Mouse (Mus musculus): ENCODE data around the gene Ybey. TPM values are rescaled to one million over a fixed set of nuclear protein-coding genes. Genes with fewer than 3 reads are reported as not detected.

The Ybey gene
- polyA plus RNA-seq, 1 experiment from 2014 or later: 5.9 TPM

DNA sequence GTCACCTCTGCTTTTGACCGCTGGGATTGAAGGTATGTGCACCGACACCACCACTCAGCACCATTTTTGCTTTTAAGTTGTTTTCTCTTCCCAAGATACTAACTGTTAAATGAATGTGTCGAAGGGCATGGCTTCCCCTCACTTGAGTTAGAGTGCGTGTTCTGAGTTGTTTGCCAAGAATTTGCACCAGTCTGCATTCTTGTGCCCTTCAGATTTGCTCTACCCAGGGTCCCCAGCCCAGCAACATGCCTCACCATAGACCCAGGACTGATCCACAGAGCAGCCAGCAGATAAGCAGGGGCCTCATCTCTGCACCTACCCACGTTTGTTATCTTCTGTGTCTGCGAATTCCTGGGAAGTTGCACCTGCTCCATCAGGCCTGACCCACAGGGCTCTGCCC, 12.6 kb upstream of the Ybey start:
- no peaks in the 10 kb centered on the region for H3K9me3 ChIP-seq (replicated peaks)
- no peaks in the 10 kb centered on the region for H3K4me1 ChIP-seq
- no peaks in the 10 kb centered on the region for H3K27me3 ChIP-seq
- peaks cover 96% of the 10 kb centered on the region for H3K36me3 ChIP-seq
- WGBS: 91% methylated on average over 6 of the region's 6 CpGs
- H3K27ac ChIP-seq (replicated peaks): no peak overlapping the region
- no peak overlapping the region for H3K4me2 ChIP-seq (replicated peaks)
- H3K4me3 ChIP-seq (replicated peaks): no peak overlapping the region
- H3K9ac ChIP-seq: no peak overlapping the region
- no peak for ATAC-seq (ENCODE audit: insufficient number of reproducible peaks, low FRiP score, low TSS enrichment, low read depth)

DNA sequence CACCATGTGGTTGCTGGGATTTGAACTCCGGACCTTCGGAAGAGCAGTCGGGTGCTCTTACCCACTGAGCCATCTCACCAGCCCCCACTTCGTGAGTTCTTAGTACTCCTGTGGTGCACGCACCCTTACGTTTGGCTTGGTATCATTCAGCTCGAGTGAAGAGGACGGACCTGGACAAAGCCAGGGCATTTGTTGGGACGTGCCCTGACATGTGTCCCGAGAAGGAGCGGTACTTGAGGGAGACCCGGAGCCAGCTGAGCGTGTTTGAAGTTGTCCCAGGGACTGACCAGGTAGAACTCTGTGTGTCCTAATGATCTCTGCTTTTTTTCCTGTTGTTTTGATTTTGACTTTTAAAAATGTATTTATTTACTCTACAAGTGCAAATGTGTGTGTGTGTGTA, 11.9 kb upstream of the Ybey start:
- Histone ChIP-seq H3K4me2 (replicated peaks) (no peak overlapping the region), H3K9me3 (replicated peaks) (no peaks in the 10 kb centered on the region), H3K4me3 (replicated peaks) (no peak overlapping the region), H3K36me3 (peaks cover 96% of the 10 kb centered on the region), H3K27me3 (no peaks in the 10 kb centered on the region), H3K4me1 (no peaks in the 10 kb centered on the region), H3K9ac (no peak overlapping the region), H3K27ac (replicated peaks) (no peak overlapping the region)
- 84% methylated on average over 13 of the region's 13 CpGs for WGBS
- ATAC-seq (ENCODE audit: insufficient number of reproducible peaks, low FRiP score, low TSS enrichment, low read depth): no peak

DNA sequence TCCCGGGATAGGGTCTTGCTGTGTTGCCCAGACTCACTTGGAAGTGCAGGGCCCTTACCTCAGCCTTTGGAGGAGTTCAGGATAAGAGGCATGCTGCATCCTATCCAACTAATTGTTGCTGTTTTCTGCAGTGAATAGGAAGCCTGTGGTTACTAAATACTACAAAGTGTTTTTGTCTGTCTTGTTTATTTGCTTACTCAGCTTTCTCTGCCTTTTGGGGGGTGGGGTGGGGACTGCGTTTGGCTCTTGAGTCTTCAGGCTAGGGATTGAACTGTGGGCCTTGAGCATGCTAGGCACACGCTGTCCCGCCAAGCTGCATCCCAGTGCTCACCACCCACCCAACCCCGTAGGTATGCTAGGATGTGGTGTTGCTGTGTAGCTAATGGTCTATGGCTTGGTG, 4.8 kb upstream of the Ybey start:
- Histone ChIP-seq H3K36me3 (peaks cover 70% of the 10 kb centered on the region), H3K27me3 (no peaks in the 10 kb centered on the region), H3K9me3 (replicated peaks) (no peaks in the 10 kb centered on the region), H3K9ac (no peak overlapping the region), H3K4me3 (replicated peaks) (no peak overlapping the region), H3K4me2 (replicated peaks) (no peak overlapping the region), H3K27ac (replicated peaks) (no peak overlapping the region), H3K4me1 (0 out of 2 replicates have a peak, but pooled peaks cover 9% of the 10 kb centered on the region)
- 93% methylated on average over 5 of the region's 5 CpGs for WGBS
- ATAC-seq (ENCODE audit: insufficient number of reproducible peaks, low FRiP score, low TSS enrichment, low read depth): no peak

DNA sequence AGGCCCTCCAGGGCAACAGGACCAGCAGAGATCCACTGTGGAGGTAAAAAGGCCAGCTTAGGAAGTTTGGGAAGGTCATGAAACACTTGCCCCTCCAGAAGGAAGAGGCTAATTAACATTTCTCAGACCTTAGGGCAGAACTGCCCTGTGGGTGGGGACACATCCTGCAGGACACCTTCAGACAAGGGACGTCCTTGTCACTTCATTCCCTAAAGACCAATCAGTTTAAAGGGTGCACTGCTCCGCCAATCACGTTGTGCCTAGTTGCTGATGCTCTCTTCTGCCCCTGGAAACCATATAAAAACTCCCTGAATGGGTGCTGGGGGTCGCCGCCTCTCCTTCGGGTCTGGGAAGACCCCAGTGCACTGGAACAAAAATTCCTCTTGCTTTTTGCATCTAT, 6.2 kb downstream of the Ybey start:
- H3K4me3 ChIP-seq (replicated peaks): no peak overlapping the region
- no peaks in the 10 kb centered on the region for H3K27me3 ChIP-seq
- 81% methylated on average over 6 of the region's 6 CpGs for WGBS
- H3K4me1 ChIP-seq: 0 out of 2 replicates have a peak, but pooled peaks cover 3% of the 10 kb centered on the region
- 0 out of 2 replicates have a peak, but pooled peaks cover 5% of the 10 kb centered on the region for H3K36me3 ChIP-seq
- H3K9me3 ChIP-seq (replicated peaks): no peaks in the 10 kb centered on the region
- H3K4me2 ChIP-seq (replicated peaks): no peak overlapping the region
- H3K27ac ChIP-seq (replicated peaks): no peak overlapping the region
- no peak for ATAC-seq (ENCODE audit: insufficient number of reproducible peaks, low FRiP score, low TSS enrichment, low read depth)
- H3K9ac ChIP-seq: no peak overlapping the region

DNA sequence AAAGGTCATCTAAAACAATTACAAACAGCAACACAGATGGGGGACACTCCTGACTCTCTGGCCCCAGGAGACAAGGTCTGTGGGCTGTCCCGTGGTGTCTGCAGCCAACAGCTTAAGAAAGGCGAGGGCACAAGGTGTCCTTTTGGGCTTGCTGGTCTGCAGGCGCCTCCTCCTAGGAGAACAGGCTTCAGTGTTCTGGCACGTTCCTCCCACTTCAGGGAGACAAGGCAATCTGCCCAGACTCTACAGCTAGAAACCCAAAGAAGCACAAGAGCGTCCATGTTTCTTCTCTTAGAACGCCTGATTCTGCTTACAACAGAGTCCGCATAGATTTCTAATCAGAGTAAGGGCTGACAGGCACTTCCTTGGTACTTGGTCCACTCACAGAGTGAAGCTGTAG, 6.6 kb downstream of the Ybey start:
- Histone ChIP-seq H3K27ac (replicated peaks) (no peak overlapping the region), H3K4me2 (replicated peaks) (no peak overlapping the region), H3K27me3 (no peaks in the 10 kb centered on the region), H3K9me3 (replicated peaks) (no peaks in the 10 kb centered on the region), H3K36me3 (0 out of 2 replicates have a peak, but pooled peaks cover 5% of the 10 kb centered on the region), H3K4me3 (replicated peaks) (no peak overlapping the region), H3K9ac (no peak overlapping the region), H3K4me1 (no peaks in the 10 kb centered on the region)
- WGBS: 89% methylated on average over 7 of the region's 7 CpGs
- no peak for ATAC-seq (ENCODE audit: insufficient number of reproducible peaks, low FRiP score, low TSS enrichment, low read depth)

DNA sequence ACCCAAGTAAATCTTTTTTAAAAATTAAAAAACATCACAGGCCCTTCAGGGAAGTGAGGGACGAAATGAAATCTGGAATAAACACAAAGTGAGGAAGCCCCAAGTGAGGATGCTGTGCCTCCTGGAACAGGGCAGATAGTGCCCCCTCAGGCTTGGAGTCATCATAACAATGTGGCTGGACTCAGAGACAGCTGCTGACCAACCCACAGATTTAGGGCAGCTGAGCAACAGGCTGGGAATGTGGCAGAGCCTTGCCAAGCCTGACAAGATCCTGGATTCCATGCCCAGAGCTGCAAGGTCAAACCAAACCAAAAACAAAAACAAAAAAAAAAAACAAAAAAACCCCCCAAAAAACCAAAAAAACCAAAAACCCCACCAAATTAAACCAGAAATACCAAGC, 7.7 kb downstream of the Ybey start:
- ATAC-seq (ENCODE audit: insufficient number of reproducible peaks, low FRiP score, low TSS enrichment, low read depth): no peak
- Histone ChIP-seq H3K9me3 (replicated peaks) (no peaks in the 10 kb centered on the region), H3K4me2 (replicated peaks) (no peak overlapping the region), H3K36me3 (0 out of 2 replicates have a peak, but pooled peaks cover 5% of the 10 kb centered on the region), H3K27me3 (no peaks in the 10 kb centered on the region), H3K27ac (replicated peaks) (no peak overlapping the region), H3K9ac (no peak overlapping the region), H3K4me3 (replicated peaks) (no peak overlapping the region), H3K4me1 (no peaks in the 10 kb centered on the region)
- WGBS: 95% methylated on average over 1 of the region's 1 CpGs

DNA sequence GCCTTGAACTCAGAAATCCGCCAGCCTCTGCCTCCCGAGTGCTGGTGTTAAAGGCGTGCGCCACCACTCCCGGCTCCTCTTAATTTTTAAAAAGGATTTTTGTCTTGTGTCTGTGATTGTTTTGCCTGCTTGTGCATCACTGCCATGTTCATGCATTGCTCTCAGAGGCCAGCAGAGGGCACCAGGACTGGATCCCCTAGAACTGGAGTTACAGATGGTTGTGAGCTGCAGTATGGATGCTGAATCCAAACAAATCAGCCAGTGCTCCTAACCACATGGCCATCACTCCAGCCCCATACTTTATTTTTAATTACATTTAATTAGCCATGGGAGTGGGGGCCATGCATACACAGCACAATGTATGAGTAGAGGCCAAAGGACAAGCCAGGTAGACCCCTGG, 13.6 kb downstream of the Ybey start:
- ATAC-seq (ENCODE audit: insufficient number of reproducible peaks, low FRiP score, low TSS enrichment, low read depth): no peak
- H3K27me3 ChIP-seq: no peaks in the 10 kb centered on the region
- no peaks in the 10 kb centered on the region for H3K9me3 ChIP-seq (replicated peaks)
- H3K4me3 ChIP-seq (replicated peaks): no peak overlapping the region
- no peaks in the 10 kb centered on the region for H3K4me1 ChIP-seq
- H3K9ac ChIP-seq: no peak overlapping the region
- no peak overlapping the region for H3K27ac ChIP-seq (replicated peaks)
- 53% methylated on average over 5 of the region's 5 CpGs for WGBS
- H3K4me2 ChIP-seq (replicated peaks): no peak overlapping the region
- 0 out of 2 replicates have a peak, but pooled peaks cover 3% of the 10 kb centered on the region for H3K36me3 ChIP-seq

DNA sequence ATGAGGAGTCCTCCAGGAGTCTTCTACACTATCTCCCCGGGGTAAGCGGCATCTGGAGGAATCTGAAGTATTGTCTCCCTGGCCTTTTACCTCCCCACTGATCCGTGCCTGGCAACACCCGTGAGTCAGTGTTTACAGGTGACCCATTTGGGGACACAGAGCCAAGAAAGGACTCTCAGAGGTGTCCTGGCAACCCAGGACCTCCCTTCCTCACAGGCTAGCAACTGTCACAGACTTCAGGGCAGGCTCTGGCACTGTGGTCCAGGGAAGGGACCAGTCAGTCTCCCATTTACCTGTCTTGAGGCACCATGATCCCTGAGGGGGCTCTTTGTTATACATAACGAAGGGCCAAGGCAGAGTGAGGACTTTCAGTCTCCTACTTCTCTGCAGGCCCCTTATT, 20.1 kb downstream of the Ybey start, which contains the start of gene 2610028H24Rik:
Gene 2610028H24Rik, plus strand, starts transcription at position 231 of the 400 bp plus-strand sequence.
- no peak within 1 kb of the TSS for H3K4me2 ChIP-seq (replicated peaks)
- no peaks in the 10 kb centered on the region for H3K27me3 ChIP-seq
- H3K9me3 ChIP-seq (replicated peaks): no peaks in the 10 kb centered on the region
- no peak within 1 kb of the TSS; the same call in 1 of the 2 replicates for H3K27ac ChIP-seq (replicated peaks)
- no peaks in the 10 kb centered on the region for H3K36me3 ChIP-seq
- H3K4me3 ChIP-seq (replicated peaks): no peak within 1 kb of the TSS
- no peak within 1 kb of the TSS for H3K9ac ChIP-seq
- H3K4me1 ChIP-seq: peaks cover 5% of the 10 kb centered on the region
- WGBS: 61% methylated on average over 5 of the region's 5 CpGs
- ATAC-seq (ENCODE audit: insufficient number of reproducible peaks, low FRiP score, low TSS enrichment, low read depth): no peak

DNA sequence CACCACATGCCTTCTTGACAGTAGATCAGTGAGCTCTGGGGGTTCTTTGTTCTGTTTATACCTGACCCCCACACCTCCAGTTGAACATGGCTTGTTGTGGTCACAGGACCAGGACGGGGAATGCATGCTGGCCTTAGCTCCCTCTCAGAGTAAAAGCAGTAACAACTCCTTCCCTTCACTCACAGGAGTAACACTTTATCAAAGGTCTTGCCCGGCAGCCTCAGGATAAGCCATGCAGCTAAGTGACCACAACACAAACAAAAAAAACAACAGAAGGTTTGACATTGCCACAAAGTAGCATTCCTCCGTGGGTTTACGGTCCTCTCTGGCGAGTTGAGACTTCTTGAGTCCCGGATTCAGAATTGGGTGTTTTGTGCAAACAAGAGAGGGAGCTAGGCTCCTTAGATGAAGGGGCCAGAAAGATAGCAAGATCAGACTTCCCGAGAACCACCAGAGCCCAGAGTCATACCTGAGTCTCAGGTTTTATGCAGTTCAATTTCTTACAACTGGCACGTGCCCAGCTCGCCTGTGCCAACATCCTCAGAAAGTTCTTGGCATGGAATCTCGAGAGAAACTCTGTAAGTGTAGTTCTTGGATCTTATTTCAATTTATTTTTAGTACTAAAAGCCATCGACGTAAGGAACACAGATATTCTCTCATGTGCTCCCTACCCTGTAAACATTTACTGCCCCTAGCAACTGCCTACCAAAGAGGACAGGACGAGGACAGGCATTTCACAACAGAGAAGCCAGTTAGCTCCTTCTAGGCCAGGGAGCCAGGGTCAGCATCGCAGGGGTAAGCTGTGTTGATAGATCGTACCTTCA, 21.3 kb downstream of the Ybey start:
- Histone ChIP-seq H3K4me2 (replicated peaks) (no peak overlapping the region), H3K27me3 (no peaks in the 10 kb centered on the region), H3K27ac (replicated peaks) (no peak overlapping the region; the same call in 1 of the 2 replicates), H3K4me1 (peaks cover 13% of the 10 kb centered on the region), H3K4me3 (replicated peaks) (no peak overlapping the region), H3K9ac (no peak overlapping the region), H3K9me3 (replicated peaks) (no peaks in the 10 kb centered on the region), H3K36me3 (no peaks in the 10 kb centered on the region)
- no peak for ATAC-seq (ENCODE audit: insufficient number of reproducible peaks, low FRiP score, low TSS enrichment, low read depth)
- WGBS: 68% methylated on average over 15 of the region's 15 CpGs

DNA sequence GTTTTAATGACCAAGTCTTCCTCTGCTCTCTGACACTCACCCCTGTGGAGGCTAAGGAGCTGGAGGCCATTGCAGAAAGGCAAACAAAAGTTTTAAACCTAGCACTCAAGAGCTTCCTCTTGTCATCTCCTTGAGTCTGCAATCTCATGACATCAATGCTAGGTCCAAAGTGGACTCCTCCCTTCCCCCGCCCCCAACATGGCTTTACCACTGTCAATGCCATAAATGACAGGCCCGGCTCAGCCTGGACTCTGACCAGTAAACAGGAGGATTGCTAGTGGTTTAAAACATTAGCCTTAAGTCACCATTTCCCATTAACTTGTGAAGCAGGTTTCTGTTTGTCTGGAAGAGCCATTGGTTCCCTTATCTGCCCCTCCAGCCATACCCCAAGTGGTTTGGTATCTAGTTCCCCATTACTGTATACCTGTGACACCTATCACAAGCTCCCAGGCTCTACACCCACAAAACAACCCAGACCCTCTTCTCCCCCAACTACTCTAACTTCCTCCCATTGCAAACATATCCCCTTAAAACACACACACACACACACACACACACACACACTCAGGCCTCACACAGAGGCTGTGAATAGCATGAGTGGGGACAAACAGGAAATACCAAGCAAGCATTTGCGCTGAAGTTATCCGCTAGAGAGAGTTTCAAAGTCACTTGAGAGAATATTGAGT, 22.8 kb downstream of the Ybey start:
- 72% methylated on average over 4 of the region's 4 CpGs for WGBS
- ATAC-seq (ENCODE audit: insufficient number of reproducible peaks, low FRiP score, low TSS enrichment, low read depth): no peak
- Histone ChIP-seq H3K4me3 (replicated peaks) (no peak overlapping the region), H3K9ac (no peak overlapping the region), H3K36me3 (no peaks in the 10 kb centered on the region), H3K4me2 (replicated peaks) (no peak overlapping the region), H3K27me3 (no peaks in the 10 kb centered on the region), H3K4me1 (peaks cover 20% of the 10 kb centered on the region), H3K27ac (replicated peaks) (no peak overlapping the region), H3K9me3 (replicated peaks) (no peaks in the 10 kb centered on the region)

DNA sequence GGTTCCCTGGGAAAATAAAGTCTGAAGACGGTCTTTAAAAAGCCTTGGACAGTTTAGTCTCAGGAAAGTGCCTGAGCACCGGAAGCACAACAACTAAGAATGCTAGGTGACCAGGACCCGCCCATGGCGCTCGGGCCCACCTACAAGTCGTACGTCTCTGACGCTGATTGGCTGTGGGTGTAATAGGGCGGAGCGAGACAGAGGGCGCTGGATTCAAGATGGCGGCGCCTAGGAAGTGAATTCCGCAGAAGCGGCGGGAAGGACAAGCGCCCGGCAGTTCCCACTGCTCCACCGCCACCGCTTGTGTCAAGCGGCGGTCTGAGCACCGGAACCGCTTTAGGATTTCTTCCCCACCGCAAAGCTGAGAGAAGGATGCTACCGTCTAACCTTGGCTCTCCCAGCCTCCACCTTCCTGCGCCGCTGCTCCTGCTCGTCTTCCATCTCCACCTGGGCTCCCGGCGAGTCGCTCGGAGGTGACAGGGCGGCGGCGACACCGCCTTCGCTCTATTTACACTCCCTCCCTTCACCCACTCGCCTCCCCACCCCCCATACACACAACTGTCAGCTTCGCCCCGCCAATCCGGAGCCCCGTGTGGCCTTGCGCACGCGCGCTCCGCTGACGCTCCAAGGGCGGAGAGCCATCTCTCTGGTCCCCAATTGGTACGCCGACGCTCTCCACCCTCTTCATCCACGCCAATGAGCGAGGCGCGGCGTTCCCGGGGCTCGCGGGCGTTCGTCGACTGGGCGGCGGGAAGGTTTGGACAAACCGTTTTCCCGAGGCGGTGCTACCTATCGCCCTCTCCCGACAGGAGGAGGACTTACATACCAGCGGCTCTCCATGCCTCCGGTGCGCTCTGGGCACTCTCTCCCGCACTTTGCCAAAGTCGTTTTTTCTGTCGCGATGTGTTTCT, 26.5 kb downstream of the Ybey start, which contains the start of gene Pcnt:
Gene Pcnt, minus strand, starts transcription at position 609 of the 911 bp plus-strand sequence.
- Histone ChIP-seq H3K9ac (peak within 1 kb of the TSS; percentile 73), H3K27ac (replicated peaks) (peak within 1 kb of the TSS; percentile 97), H3K9me3 (replicated peaks) (no peaks in the 10 kb centered on the region), H3K27me3 (no peaks in the 10 kb centered on the region), H3K4me3 (replicated peaks) (peak within 1 kb of the TSS; percentile 79), H3K36me3 (peaks cover 20% of the 10 kb centered on the region), H3K4me1 (peaks cover 17% of the 10 kb centered on the region), H3K4me2 (replicated peaks) (peak within 1 kb of the TSS; percentile 82)
- under 1% methylated on average over 78 of the region's 78 CpGs for WGBS
- peak; percentile 99 for ATAC-seq (ENCODE audit: insufficient number of reproducible peaks, low FRiP score, low TSS enrichment, low read depth)

Data from embryonic facial prominence, embryonic 15.5 days (tissue).